Mouse (Mus musculus) mouse trophoblast stem cell (cell line): ENCODE results near the gene Dkk1.
"Not testable (repeated sequence)": the region's sequence is repeated elsewhere in the genome, so short reads cannot be mapped to it uniquely, and the experiment has no call there.

Experiments used
- in situ Hi-C, 2 experiments: fragments of 300-500 bp; cut with MseI, MboI; formaldehyde crosslinking; loops; 2 replicates in 1 of 2; 3 replicates in 1 of 2; pipeline ENCODE4 v1.15.1; 2025

Gene Dkk1

GRCm38 (mm10) chr19:30549044-30549853 lies at the start of gene Dkk1:
Dkk1 (minus strand) TSS chr19:30549665.
- in situ Hi-C loops, result no loop called here

- in situ Hi-C loops, result no loop called here
Measured at GRCm38 (mm10) chr19:30586366-30586765, 36.9 kb upstream of the Dkk1 start.

GRCm38 (mm10) chr19:30564516-30564915 lies 15.1 kb upstream of the Dkk1 start:
- in situ Hi-C loops, result no loop called here

GRCm38 (mm10) chr19:30563876-30564275 lies 14.4 kb upstream of the Dkk1 start:
- in situ Hi-C loops, result no loop called here

GRCm38 (mm10) chr19:30558024-30558423 lies 8.6 kb upstream of the Dkk1 start:
- in situ Hi-C loops, result loop anchor here in 1 of 2 experiments (10.0 kb wide), 1 partner anchor 133 kb away; no protein-coding TSS in a partner anchor

GRCm38 (mm10) chr19:30554467-30554881 lies 5.0 kb upstream of the Dkk1 start:
- in situ Hi-C loops, result loop anchor here (5.0 to 10.0 kb wide), 3 partner anchors 127 to 307 kb away; no protein-coding TSS in a partner anchor

GRCm38 (mm10) chr19:30553740-30554139 lies 4.3 kb upstream of the Dkk1 start:
- in situ Hi-C loops, result loop anchor here (5.0 to 10.0 kb wide), 3 partner anchors 126 to 306 kb away; no protein-coding TSS in a partner anchor

- in situ Hi-C loops, result loop anchor here (5.0 to 10.0 kb wide), 3 partner anchors 125 to 305 kb away; no protein-coding TSS in a partner anchor
Measured at GRCm38 (mm10) chr19:30552260-30552659, 2.8 kb upstream of the Dkk1 start.

- in situ Hi-C loops, result loop anchor here (5.0 to 10.0 kb wide), 3 partner anchors 123 to 303 kb away; no protein-coding TSS in a partner anchor
Measured at GRCm38 (mm10) chr19:30549854-30550647, 586 bp upstream of the Dkk1 start.

- in situ Hi-C loops, result no loop called here
Measured at GRCm38 (mm10) chr19:30548411-30549043, 938 bp downstream of the Dkk1 start.

GRCm38 (mm10) chr19:30539365-30539941 lies 10.0 kb downstream of the Dkk1 start:
- in situ Hi-C loops, result not testable (repeated sequence)

- in situ Hi-C loops, result no loop called here
Measured at GRCm38 (mm10) chr19:30516771-30517170, 32.7 kb downstream of the Dkk1 start.

- in situ Hi-C loops, result no loop called here
Measured at GRCm38 (mm10) chr19:30510481-30510880, 39.0 kb downstream of the Dkk1 start.

GRCm38 (mm10) chr19:30505497-30505896 lies 44.0 kb downstream of the Dkk1 start:
- in situ Hi-C loops, result no loop called here
